ENCODE assay signal across 1 mouse cellular context in the genomic region with DNA sequence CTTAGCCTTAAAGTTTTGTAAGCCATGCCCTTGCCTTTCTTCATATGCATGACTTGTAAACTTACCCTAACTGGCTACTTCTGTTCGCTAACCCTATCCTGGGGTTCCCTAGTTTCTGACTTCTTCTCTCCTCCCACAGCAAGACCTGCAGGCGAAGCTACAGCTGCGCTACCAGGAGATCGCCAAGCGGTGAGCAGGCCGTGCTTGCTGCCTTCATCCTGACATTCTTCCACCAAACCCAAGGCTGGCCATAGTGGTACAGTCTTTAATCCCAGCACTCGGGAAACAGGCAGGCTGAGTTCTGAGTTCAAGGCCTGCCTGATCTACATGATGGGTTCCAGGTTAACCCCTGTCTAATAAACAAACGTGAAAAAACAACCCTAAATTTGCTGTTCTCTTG.
TF ChIP-seq lines count a peak whose summit lies in the region.

No protein-coding gene starts in this region.

TF ChIP-seq in CH12.LX, 34 proteins besides CTCF, POLR2A, EP300 and RAD21:
- TF ChIP-seq ZC3H11A (IDR thresholded peaks at IDR 0.05; ENCODE audit: low read depth, low read length) (no peak), ZKSCAN1 (IDR thresholded peaks at IDR 0.05; ENCODE audit: borderline replicate concordance, low read depth, low read length) (no peak), ZMIZ1 (IDR thresholded peaks at IDR 0.05; ENCODE audit: low read depth, low read length) (no peak), HCFC1 (IDR thresholded peaks at IDR 0.05; ENCODE audit: low read depth, low read length) (no peak), UBTF (IDR thresholded peaks at IDR 0.05; ENCODE audit: low read depth, low read length) (no peak), BHLHE40 (IDR thresholded peaks at IDR 0.05; ENCODE audit: low read depth, low read length) (no peak), IRF4 (IDR thresholded peaks at IDR 0.05; ENCODE audit: low read depth, low read length) (no peak), CHD2 (IDR thresholded peaks at IDR 0.05; ENCODE audit: low read length) (no peak), USF2 (conservative IDR thresholded peaks at IDR 0.05; ENCODE audit: low read depth, low read length) (no peak)
